Mouse (Mus musculus): ENCODE data around the gene Etv6.
A peak's percentile ranks its signal among the peaks of the same experiment; 100 is the strongest.
"Not testable (repeated sequence)": the region's sequence is repeated elsewhere in the genome, so short reads cannot be mapped to it uniquely, and the experiment has no call there.

Etv6 gene

DNA sequence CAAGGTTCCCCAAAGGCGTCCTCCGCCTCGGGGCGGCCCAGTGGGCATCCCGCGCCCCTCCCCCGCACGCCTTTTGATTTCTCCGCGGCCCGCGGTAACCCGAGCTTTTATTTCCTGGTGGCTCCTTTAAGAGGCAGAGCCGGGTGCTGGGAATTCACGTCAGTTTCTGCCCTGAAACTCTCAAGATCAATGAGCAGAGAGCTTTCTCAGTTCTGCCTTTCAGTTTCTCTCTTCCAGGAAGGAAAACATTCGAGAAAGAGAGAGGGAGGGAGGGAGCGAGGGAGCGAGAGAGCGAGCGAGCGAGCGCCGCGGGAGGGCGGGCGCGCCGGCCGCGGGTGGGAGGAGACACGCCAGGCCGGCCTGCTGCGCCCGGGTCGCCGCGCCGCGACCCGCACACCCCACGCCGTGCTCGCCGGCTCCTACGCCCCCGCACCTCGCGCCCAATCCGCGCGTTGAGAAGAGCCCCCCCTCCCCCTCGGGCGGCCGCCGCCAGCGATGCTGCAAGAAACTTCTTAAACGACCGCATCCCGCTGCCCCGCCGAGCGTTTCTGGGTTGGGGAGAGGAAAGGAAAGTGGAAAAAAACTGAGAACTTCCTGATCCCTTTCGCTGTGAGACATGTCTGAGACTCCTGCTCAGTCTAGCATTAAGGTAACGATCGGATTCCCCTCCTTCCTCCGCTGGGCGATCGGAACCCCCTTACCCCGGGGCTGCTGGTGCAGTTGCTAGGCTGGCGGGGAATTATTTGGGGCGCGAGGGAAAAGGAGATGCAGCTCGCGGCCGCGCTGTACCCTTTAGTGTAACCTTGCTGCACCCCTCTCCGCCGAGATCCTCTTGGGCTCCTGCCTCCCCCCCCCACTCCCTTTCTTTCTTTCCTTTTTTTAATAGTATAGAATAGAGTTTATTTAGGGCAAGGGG lies at the start of gene Etv6:
TSS of gene Etv6 (plus strand) at position 211 of the 916 bp plus-strand sequence.
- DNase-seq (ENCODE audit: low spot score in 2 of 2), result peak in 1 of 2 experiments; percentile 78

DNA sequence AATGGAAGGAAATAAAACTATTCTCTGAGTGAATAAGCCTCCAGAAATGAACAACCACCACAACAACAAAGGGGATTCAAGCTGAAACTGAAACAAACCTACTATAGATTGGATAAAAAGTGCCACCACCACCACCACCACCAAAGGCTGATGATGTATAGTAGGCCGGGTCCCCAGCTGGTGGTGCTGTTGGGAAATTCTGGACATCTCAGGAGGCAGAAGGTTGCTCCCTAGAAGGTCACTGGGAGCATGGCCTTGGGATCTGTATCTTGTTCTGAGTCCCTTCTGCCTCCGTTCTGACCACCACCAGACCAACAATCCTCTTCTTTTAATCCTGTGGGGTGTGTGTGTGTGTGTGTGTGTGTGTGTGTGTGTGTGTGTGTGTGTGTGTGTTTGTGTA lies 49.3 kb upstream of the Etv6 start:
- no peak for DNase-seq (ENCODE audit: low spot score in 2 of 2)

DNA sequence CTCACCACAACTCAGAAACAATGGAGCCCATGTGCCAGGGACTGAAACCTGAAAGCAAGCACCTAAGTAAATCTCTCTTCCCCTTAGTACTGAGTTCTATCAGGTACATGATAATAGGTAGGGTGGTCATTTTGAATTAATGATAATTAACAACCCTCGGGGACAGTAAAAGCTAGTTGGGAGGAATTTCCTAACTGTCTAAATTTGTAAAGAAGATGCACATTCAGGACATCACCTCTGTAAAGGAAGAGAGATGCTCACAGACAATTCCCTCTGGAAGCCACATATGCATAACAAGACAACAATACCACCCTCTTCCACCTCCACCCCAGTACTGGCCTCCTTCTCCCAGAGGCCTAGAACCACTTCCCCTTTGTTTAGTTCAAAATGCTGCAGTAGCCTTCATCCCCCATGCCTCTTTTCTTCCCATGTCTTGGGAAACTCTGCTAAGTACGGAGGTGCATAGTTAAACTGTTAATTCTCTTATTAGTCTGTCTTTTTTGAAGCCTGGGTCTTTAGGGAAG lies 48.4 kb upstream of the Etv6 start:
- DNase-seq (ENCODE audit: low spot score in 2 of 2), result no peak

DNA sequence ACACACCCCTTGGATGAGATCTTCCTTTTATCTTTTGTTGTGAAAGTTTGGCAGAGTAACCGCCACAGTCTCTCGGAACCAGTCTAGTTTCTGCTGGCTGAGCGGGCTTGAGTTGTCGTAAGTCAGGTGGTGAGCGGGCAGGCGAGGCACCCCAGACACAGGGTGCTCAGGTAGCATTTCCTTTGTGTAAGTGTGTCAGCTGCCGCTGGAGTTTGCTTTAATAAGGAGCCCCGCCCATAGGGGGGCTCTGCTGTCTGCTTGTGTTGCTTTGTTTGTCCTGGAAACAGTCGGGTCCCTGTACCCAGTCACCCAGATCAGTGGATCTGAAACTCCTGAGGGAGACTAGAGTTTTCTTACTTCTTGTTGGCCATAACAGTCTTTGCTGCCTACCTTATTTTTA lies 47.5 kb upstream of the Etv6 start:
- no peak for DNase-seq (ENCODE audit: low spot score in 2 of 2)

DNA sequence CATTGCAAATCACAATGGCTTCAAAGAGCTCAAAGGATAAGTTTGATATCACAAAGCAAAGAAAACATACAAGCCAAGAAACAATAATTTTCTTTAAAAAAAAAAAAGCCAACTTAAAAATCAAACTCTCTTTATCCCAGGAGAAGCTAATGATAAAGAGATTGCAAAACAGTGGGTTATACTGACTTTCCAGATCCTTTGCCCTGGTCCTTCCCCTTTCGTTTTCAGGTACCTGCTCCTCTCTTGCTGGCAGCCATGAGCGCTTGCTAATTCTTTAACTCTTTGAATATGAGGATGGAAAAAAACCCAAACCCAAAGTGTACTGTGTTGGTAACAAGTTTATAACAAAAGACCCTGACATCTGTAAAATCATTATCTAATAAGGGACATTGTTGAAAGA lies 38.0 kb upstream of the Etv6 start:
- no peak for DNase-seq (ENCODE audit: low spot score in 2 of 2)

DNA sequence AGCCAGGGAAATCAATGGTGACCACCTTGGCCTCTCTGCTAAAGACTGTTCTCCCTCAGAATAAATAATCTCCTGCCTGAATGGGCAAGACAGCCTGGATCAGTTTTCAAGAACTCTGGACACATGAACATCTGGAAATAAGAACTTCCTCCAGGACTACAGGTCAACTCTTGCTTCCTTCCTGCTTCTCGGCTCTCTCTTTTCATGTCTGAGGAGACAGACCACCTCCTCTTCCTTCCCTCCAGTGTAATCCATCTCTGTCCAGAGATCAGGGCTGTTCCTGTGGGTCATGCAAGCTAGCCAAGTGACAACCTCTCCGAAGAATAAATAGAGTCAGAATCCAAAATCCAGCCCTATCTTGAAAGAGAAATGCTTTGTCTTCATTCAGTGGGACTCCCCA lies 37.6 kb upstream of the Etv6 start:
- DNase-seq (ENCODE audit: low spot score in 2 of 2), result no peak

DNA sequence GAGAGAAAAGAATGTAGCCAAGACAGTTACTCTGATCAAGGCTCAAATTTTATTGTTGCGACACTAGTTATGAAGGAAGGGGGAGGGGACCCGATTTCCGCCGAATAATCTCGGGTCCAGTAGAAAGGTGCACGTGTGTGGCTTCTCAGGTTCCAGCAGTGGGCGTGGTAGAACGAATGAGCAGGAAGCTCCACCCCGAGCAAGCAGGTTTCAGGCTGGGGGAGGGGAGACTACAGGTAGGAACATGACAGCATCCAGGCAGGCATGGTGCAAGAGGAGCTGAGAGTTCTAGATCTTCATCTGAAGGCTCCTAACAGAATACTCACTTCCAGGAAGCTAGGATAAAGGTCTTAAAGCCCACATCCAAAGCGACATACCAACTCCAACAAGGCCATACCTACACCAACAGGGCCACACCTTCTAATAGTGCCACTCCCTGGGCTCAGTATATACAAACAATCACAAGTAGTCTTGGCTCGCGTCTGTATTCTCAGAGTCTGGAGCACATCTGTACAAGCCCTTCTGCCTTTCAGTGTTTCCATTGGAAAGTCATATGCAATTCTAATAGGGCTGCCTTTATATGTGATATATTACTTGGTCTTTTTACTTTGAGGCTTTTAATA lies 20.9 kb upstream of the Etv6 start:
- not testable (repeated sequence) for DNase-seq (ENCODE audit: low spot score in 2 of 2)

DNA sequence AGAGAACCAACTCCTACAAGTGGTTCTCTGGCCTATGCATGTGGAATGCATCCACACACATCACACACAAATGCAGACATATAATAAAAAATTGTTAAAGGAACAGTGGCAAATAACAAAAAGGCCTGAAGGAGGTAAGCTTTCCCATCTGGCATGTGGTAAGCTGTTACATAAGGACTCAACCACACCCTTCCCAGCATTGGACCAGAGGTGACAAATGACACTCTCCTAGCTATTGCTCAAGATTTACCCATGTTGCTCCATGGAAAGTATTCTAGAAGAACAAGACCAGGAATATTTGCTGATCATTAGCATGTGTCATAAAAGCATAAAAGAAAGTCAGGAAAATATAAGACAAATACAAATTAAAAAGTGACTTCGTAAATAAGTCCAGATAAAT lies 16.7 kb upstream of the Etv6 start:
- DNase-seq (ENCODE audit: low spot score in 2 of 2), result no peak

DNA sequence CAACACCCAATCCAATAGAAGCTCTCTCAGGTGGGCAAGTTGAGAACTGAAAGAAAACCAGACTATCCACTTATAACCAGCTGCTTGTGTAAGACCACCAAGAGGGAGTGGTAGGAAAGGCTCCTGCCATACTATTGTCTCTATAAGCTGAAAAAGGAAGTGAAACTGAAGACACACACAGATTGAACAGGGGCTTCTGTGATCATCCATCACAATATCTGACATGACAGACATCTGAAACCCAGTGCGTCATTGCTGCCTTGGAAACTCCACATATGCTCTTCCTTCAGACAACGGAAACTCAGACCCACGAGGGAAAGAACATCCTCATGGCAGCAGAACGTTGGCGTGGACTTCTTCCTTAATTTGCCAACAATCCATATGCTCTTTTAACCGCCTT lies 14.7 kb upstream of the Etv6 start:
- DNase-seq (ENCODE audit: low spot score in 2 of 2), result no peak

DNA sequence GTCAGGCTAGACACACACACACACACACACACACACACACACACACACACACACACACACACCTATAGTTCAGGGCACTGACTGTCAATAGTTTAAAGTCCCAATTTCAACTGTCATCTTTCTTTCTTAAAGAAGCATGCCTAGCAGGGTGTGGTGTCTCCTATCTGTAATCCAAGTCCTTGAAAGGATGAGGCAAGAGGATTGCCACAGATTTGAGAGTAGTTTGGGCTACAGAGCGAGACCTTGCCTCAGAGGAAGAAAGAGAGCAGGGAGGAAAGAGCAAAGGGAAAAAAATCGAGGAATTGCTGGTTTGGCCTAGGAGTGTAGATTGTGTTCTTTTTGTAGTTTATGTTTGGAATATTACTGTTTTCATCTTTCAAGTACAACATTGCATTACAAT lies 9.2 kb upstream of the Etv6 start:
- DNase-seq (ENCODE audit: low spot score in 2 of 2), result no peak

DNA sequence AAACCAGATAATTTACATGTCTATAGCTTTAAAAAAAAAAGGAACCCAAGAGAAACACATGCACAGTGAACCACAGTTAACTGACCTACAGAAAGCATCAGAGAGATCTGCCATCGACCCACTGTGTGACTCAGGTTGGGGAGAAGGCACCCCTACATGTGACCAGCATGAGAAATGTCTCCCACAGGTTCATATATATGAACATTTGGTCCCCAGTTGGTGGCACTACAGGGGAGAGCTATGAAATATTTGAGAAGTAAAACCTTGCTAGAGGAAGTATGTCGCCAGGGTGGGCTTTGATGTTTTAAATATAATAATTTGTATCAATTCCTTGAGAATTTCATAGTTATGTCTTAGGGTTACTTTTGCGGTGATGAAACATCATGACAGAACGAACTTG lies 8.5 kb upstream of the Etv6 start:
- DNase-seq (ENCODE audit: low spot score in 2 of 2), result no peak

DNA sequence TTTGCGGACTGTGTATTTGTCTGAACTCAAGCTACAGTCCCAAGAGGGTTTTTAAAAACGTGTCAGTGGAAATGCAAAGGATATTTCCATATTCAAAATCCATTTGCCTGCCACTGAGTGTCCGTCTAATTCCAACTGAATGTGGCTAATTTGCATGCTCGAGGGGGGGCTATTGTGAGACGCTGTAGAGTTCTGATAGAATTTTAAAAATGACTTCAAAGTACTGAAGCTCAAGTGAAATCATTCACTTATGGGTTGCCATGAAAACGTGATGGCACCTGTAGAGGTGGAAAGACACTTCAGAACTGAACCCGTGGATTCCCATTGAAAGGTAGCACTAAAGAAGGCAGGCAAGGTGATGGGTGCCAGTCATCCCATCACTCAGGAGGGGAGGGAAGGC lies 3.0 kb upstream of the Etv6 start:
- no peak for DNase-seq (ENCODE audit: low spot score in 2 of 2)

DNA sequence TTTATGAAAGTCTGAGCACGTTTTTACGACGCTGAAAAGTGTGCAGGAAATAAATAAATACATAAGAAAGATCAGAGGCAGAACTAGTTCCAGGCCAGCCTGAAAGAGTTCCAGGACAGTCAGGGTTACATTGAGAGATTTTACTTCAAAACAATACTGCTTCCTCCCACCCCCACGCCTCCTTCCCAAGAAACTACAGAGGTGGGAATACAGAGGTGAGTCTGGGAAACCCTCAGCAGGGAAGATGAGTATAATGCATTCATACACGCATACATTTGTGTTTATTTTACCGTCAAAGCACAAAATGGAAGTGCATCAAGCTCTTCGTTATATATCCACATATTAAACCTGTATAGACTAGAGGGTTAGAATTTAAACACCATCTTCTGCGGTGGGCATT lies 1.1 kb upstream of the Etv6 start:
- no peak for DNase-seq (ENCODE audit: low spot score in 2 of 2)

DNA sequence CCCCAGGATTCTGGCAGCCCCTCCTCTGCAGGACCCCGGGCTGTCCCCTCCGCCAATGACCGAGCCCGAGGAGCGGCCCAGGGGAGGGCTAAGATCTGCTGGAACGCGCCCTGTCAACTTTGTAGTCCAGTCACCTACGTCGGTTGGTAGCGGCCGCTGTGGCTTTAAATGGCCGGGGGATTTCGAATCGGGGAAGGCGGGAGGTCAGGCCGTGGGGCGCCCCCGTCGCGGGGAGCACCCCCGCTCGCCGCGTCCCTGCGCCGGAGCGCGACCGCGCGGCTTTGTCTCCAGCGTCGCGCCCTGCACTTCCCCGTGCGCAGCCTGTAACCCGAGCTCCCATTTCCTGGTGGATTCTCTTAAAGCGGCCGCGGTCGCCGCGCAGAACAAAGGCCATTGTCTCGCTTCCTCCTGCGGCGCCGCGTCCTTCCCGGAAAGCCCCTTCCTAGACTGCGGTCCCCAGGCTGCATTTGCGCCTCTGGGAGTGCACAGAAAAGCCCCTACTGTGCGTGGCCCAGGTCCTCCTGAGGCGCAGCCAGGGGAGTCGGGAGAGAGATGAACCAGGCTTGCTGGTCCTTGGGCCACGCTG lies 503 bp upstream of the Etv6 start:
- DNase-seq (ENCODE audit: low spot score in 2 of 2), result peak; percentile 78 to 80

DNA sequence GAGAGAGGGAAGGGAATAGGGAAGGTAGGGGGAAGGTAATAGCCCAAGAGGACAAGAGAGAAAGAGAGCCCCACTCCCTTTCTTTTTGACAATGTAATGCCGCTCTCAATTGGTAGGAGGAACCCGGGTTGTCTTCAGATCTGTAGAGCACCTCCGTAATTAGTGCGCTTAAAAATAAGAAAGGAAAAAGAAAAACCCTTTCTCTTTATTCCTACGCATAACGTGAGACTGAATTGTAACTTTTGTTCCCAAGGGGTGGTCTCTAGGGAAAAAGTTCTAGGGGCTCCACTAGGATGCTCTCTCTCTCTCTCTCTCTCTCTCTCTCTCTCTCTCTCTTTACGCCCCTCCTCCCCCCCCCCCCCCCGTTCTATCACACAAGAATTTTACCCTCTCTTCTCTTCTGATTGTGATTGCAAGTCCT lies 1.0 kb downstream of the Etv6 start:
- no peak for DNase-seq (ENCODE audit: low spot score in 2 of 2)

DNA sequence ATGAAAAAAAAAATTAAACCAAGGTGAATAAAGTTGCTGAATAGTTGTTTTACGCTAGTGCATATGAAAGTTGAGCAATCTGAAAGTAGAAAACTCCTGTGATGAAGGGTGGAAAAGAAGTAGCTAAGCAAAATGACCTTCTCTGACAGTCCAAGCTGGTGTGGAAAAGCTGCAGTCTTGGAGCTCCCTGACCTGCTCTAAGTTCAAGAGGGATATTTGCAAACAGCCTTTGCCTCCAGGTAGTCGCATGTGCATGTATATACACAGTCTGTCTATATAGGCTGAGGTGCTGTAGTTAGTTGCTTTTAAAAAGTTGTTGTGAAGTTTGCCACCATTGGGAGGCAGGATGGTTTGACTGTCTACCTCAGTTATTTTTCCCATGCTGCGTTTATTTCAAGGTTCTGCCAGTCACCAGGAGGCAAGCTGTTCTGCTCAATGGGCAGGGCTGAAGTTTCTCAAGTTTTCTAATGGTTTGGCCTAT lies 1.5 kb downstream of the Etv6 start:
- no peak for DNase-seq (ENCODE audit: low spot score in 2 of 2)

DNA sequence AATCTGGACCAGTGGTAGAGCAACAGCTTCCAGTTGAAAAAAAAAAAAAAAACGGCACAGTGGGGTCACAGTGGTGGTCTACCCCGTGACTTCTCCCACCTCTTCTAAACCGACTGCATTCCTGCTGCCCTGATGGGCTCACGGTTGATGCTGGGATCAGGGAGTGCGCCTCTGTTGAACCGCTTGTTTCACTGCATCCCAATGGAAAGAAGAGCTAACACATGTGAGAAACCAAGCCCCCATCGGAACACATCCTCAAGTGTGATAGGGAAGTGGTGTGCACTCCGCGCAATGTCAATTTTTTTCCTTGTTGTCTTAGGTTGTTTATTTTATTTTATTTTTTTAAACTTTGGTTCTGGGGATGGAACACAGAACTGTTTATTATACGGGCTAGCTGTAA lies 2.5 kb downstream of the Etv6 start:
- DNase-seq (ENCODE audit: low spot score in 2 of 2), result no peak

DNA sequence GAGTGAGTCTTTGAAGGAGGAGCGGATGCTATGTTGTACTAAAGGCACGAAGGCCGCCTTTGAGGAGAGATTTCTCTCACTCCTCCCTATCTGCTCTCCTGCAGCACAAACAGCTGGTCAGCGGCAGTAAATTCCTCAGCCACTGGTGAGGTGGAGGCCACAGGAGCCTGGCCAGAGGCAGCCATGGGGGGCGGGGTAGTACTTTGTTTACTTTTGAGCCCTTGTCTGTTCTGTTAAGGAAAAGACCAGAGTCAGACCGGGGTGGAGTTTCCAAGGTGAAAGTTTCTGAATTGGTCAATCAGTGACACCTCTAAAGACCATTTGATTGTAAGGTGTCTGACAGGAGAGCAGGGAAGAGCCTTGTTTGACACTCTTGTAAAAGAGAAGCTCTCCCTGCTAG lies 3.4 kb downstream of the Etv6 start:
- peak in 1 of 2 experiments; percentile 45 for DNase-seq (ENCODE audit: low spot score in 2 of 2)

DNA sequence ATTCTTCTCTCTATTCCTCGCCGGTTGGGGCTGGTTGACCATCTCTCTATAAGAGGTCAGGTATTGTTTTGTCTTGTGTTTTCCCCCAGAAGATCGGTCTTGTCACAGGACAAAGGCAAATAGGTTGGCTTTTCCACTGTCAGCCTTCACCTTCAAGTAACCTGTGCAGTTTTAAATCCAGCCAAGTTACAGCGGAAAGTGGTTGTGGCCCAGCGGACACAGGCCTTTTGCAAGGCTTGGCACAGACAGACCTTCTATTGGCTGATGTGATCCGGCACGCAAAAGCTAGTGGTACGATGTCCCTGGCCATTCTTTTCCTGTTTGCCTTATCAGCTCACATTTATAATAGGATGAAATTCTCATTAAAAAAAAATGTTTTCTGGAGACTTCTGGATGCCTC lies 3.9 kb downstream of the Etv6 start:
- no peak for DNase-seq (ENCODE audit: low spot score in 2 of 2)

DNA sequence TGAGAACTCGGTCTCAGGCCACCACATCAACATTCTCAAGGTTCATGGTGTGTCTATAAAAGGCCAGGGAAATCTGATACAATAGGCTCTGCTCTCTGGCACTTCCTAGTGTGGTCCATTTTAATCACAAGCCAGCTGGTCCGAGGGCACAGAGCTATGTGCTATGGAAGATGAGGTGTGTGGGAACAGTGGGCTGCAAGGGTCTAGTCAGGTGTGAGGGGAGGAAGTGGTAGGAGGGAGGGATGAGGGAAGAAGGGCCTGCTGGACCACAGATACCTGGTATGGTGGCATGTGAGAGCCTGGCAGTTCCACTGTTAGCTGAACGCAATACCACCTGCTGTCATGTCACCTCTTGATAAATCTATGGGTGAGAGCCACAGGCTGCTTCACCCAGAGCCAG lies 4.8 kb downstream of the Etv6 start:
- no peak for DNase-seq (ENCODE audit: low spot score in 2 of 2)

DNA sequence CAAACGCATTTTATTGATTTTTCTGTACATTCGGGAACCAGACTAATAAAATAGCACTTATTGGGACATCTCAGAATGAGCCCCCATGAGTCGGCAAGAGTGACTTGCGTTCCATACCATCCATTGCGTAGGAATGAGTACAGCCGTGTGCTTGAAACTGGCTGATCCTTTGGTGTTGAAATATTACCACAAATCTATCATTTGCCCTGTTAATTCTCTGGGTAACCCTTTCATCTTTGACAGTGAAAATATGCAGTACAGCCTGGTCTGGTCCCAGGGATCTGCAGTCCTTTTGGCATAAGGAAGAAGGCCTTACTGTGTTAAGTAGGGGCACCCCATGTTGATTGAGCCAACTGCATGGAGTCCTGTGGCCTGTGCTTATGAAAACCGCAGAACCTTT lies 5.8 kb downstream of the Etv6 start:
- DNase-seq (ENCODE audit: low spot score in 2 of 2), result no peak

DNA sequence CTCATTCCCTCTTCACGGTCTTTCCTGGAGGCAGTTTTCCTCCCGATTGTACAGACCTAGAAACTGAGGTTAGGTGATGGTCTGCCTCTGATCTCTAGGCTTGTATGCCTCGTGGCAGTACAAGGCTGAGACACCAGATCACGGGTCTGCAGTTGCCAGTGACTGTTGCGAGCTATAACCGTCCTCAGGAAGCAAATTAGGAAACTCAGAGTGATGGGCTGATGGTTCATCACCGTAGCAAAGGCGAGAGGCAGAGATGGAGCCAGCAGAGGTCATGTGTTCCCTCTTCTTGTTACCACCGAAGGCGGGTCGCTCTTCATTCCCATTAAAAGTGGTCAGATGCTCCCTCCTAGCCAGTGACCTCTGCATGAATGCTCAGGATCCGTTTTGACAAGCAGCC lies 6.4 kb downstream of the Etv6 start:
- no peak for DNase-seq (ENCODE audit: low spot score in 2 of 2)

DNA sequence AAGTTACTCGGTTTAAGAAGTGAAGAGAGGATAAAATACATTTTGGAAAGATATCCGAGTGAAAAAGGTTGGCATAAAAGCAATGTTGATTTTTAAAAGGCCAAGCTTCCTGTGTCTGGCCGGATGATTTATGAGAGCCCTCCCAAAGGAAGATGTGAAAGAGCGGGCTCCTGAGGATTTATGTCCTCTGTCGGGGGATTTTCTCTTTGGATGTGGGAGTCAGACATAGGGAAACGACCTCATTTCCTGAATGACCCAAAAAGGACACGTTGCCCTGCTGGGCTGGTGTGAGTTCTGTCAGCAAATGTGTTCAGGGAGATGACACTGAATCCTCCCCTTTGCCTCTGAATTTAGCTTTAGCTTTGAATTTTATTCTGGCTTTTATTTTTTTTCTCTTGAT lies 8.0 kb downstream of the Etv6 start:
- no peak for DNase-seq (ENCODE audit: low spot score in 2 of 2)
